Mouse (Mus musculus) midbrain, embryonic 11.5 days (tissue): ENCODE results near the gene Pmvk. TPM values are rescaled to one million over a fixed set of nuclear protein-coding genes. Genes with fewer than 3 reads are reported as not detected.
A peak's percentile ranks its signal among the peaks of the same experiment; 100 is the strongest.
"Not testable (repeated sequence)": the region's sequence is repeated elsewhere in the genome, so short reads cannot be mapped to it uniquely, and the experiment has no call there.

Experiments
- ATAC-seq: fragments of 200-750 bp; cut with Nextera tagmentation; 2 replicates; pipeline ENCODE4 v1.8.0; 2017; ENCODE audit warnings: moderate TSS enrichment, moderate library complexity; ENCODE audit not compliant: low FRiP score
- DNase-seq: peaks from one replicate; pipeline ENCODE4 v3.0.0; 2015; ENCODE audit warnings: low spot score; ENCODE audit errors: missing footprints
- H3K27ac ChIP-seq: fragments of 300-500 bp; sonication (generic); 2 replicates; pipeline ENCODE4 v1.5.1; 2014; ENCODE audit warnings: low read depth, low read length
- H3K27me3 ChIP-seq: fragments of 300-500 bp; sonication (generic); 2 replicates; pipeline ENCODE4 v1.6.1; 2014; ENCODE audit warnings: mild to moderate bottlenecking, low read length, moderate library complexity, mixed read lengths; ENCODE audit not compliant: control insufficient read depth, insufficient read depth
- H3K36me3 ChIP-seq: fragments of 300-500 bp; sonication (generic); 2 replicates; pipeline ENCODE4 v1.6.1; 2014; ENCODE audit warnings: mild to moderate bottlenecking, low read length, moderate library complexity, mixed read lengths; ENCODE audit not compliant: control insufficient read depth, insufficient read depth
- H3K4me1 ChIP-seq: fragments of 300-500 bp; sonication (generic); 2 replicates; pipeline ENCODE4 v1.6.1; 2014; ENCODE audit warnings: low read length; ENCODE audit not compliant: control insufficient read depth, insufficient read depth
- H3K4me2 ChIP-seq: fragments of 300-500 bp; sonication (generic); 2 replicates; pipeline ENCODE4 v1.6.1; 2014; ENCODE audit warnings: mild to moderate bottlenecking, moderate library complexity
- H3K4me3 ChIP-seq: fragments of 300-500 bp; sonication (generic); 2 replicates; pipeline ENCODE4 v1.5.1; 2014; ENCODE audit warnings: low read depth, low read length
- H3K9ac ChIP-seq: fragments of 300-500 bp; sonication (generic); 2 replicates; pipeline ENCODE4 v1.6.1; 2014; ENCODE audit warnings: low read length
- H3K9me3 ChIP-seq: fragments of 300-500 bp; sonication (generic); 2 replicates; pipeline ENCODE4 v1.6.1; 2016; ENCODE audit warnings: low read length; ENCODE audit not compliant: control insufficient read depth
- WGBS: fragments of 180-500 bp; shearing (Covaris S2); extraction: QIAGEN DNeasy Blood & Tissue Kit; methylation state at CpG from one replicate; pipeline ENCODE4 v1.1.7; 2014; 5-methylcytosine and 5-hydroxymethylcytosine counted together
- polyA plus RNA-seq: library from polyadenylated mRNA; unstranded; fragments of >200 nt; fragmentation: Nextera tagmentation; extraction: Ambion mirVana; gene quantifications from 2 replicates; pipeline ENCODE4 v1.2.1, GENCODE M21; 2014

Gene Pmvk
- polyA plus RNA-seq, 1 experiment from 2014 or later, result 69.7 TPM

DNA sequence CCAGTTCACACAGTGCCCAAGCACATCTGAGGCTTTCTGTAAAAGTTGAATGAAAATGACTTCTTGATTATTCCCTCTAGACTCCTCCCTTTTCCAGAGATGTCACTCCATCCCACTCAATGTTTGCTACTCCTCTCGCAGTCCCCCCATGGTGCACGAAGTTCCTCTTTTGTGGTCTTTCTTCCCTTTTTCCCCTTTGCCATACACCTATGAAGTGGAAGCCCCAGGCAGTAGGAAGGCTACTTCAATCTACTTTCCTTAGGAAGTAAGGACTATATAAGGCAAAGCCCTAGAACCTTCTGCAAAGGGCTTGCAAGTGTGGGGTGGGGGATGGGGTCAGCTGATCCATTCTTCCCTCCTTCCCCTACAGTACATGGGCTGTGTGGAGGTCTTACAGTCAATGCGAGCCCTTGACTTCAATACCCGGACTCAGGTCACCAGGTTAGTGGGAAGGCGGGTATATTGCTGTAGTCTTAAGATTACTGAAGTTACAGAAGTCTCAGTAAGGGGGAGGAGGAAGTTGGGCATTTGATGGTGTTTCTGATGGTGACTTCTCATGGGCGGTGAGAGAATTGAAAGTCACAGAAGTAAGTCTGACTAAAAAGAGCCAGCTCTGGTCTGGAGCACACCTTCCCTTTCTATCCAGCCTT, 31.7 kb upstream of the Pmvk start:
- H3K9me3 ChIP-seq, result no peaks in the 10 kb centered on the region
- no peaks in the 10 kb centered on the region for H3K27me3 ChIP-seq
- ATAC-seq, result no peak
- H3K4me2 ChIP-seq, result no peak overlapping the region; the same call in 1 of the 2 replicates
- H3K36me3 ChIP-seq, result no peaks in the 10 kb centered on the region
- H3K27ac ChIP-seq, result no peak overlapping the region
- DNase-seq, result no peak
- H3K4me1 ChIP-seq, result peaks cover 24% of the 10 kb centered on the region
- WGBS, result 73% methylated on average over 6 of the region's 6 CpGs
- H3K4me3 ChIP-seq, result peak overlapping the region; percentile 32; the same call in 1 of the 2 replicates
- H3K9ac ChIP-seq, result no peak overlapping the region

DNA sequence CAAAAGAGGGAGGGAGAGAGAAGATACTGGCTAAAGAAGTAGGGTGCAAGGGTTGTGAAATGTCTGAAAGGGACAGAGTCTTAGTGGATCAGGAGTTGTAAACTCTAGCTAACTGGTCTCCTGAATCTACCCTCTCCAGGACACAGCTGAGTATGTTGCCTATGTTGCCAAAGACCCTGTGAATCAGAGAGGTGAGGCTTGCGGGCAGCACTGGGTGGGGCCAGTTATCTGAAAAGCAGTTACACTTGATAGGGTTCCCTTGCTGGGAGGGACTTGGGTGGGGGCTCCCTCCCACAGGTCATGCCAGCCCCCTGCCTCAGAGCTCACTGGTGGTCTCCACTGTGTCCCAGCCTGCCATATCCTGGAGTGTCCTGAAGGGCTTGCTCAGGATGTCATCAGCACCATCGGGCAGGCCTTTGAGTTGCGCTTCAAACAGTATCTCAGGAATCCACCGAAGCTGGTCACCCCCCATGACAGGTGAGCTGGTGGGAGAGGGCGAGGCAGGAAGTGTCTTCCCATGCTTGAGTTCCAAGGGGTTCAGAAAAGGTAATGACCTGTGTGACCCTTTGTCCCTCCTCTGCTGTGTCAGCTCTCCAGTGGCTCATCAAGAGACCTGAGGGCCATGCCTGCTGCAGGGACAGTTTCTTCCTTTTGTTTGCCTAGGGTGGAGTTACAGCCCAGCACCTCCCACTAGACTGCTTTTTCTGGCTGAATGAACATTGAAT, 29.8 kb upstream of the Pmvk start:
- no peaks in the 10 kb centered on the region for H3K9me3 ChIP-seq
- whole genome bisulfite sequencing, result 91% methylated on average over 5 of the region's 5 CpGs
- DNase-seq (no peak), ATAC-seq (no peak)
- no peak overlapping the region for H3K27ac ChIP-seq
- H3K4me3 ChIP-seq, result no peak overlapping the region
- H3K4me2 ChIP-seq, result no peak overlapping the region
- peaks cover 21% of the 10 kb centered on the region for H3K4me1 ChIP-seq
- no peaks in the 10 kb centered on the region for H3K36me3 ChIP-seq
- H3K9ac ChIP-seq, result no peak overlapping the region
- H3K27me3 ChIP-seq, result no peaks in the 10 kb centered on the region

DNA sequence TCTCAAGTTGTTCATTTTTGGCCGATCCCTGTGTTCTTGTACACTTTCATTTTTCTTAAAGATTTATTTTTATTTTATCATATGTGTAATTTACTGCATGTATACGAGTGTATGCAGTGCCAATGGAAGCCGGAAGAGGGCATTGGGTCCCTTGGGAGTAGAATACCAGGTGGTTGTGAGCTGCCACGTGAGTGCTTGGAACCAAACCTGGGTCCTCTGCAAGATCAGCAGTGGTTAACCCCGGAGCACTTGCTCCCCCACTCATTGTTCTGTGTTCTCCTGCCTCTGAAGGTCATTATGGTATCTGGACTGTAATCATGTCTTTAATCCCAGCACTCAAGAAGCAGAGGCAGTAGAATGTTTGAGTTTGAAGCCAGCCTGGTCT, 29.2 kb upstream of the Pmvk start:
- Histone ChIP-seq H3K27ac (no peak overlapping the region), H3K4me3 (no peak overlapping the region), H3K4me1 (peaks cover 17% of the 10 kb centered on the region), H3K36me3 (no peaks in the 10 kb centered on the region), H3K27me3 (no peaks in the 10 kb centered on the region), H3K9me3 (no peaks in the 10 kb centered on the region), H3K9ac (no peak overlapping the region), H3K4me2 (no peak overlapping the region)
- DNase-seq (no peak), ATAC-seq (no peak)
- 91% methylated on average over 5 of the region's 5 CpGs for WGBS

DNA sequence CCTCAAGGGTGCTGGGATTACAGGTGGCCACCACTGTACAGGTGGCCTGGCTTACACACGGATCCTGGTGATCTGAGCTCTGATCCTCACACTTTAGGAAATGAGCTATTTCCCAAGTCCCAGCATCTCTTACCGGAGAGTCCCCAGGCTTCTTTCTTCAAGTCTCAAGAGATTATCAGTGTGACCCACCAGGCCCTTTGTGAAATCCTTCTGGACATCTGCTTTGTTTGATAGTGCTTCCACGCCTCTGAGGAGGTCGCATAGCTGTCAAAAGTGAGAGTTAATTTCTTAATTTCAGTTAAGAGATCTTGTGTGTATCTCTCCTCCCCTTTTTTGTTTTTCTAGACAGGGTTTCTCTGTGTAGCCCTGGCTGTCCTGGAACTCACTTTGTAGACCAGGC, 28.5 kb upstream of the Pmvk start:
- Histone ChIP-seq H3K4me2 (no peak overlapping the region), H3K4me3 (no peak overlapping the region), H3K27ac (no peak overlapping the region), H3K9ac (no peak overlapping the region), H3K4me1 (peaks cover 15% of the 10 kb centered on the region), H3K36me3 (no peaks in the 10 kb centered on the region), H3K27me3 (no peaks in the 10 kb centered on the region), H3K9me3 (no peaks in the 10 kb centered on the region)
- ATAC-seq (no peak), DNase-seq (no peak)
- WGBS, result 86% methylated on average over 4 of the region's 4 CpGs

DNA sequence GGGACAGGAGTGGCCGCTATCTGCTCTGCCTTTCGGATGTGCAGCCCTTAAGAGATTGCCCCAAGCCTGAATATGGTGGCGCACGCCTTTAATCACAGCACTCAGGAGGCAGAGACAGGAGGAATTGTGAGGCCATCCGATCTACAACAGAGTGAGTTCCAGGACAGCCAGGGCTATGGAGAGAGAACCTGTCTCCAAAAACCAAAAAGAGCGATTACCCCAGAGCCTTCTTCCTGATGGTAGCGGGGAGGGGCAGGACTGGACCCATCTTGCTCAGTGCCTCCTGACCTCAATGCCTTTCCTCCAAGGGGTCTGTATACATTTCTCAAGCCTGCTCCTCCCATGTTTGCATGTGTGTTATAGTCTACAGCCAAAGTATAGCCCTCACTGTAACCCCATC, 25.3 kb upstream of the Pmvk start:
- not testable (repeated sequence) for H3K9ac ChIP-seq, H3K27me3 ChIP-seq, DNase-seq, H3K9me3 ChIP-seq, H3K27ac ChIP-seq, H3K4me2 ChIP-seq, H3K4me3 ChIP-seq, H3K36me3 ChIP-seq, H3K4me1 ChIP-seq, ATAC-seq
- WGBS, result 91% methylated on average over 6 of the region's 7 CpGs

DNA sequence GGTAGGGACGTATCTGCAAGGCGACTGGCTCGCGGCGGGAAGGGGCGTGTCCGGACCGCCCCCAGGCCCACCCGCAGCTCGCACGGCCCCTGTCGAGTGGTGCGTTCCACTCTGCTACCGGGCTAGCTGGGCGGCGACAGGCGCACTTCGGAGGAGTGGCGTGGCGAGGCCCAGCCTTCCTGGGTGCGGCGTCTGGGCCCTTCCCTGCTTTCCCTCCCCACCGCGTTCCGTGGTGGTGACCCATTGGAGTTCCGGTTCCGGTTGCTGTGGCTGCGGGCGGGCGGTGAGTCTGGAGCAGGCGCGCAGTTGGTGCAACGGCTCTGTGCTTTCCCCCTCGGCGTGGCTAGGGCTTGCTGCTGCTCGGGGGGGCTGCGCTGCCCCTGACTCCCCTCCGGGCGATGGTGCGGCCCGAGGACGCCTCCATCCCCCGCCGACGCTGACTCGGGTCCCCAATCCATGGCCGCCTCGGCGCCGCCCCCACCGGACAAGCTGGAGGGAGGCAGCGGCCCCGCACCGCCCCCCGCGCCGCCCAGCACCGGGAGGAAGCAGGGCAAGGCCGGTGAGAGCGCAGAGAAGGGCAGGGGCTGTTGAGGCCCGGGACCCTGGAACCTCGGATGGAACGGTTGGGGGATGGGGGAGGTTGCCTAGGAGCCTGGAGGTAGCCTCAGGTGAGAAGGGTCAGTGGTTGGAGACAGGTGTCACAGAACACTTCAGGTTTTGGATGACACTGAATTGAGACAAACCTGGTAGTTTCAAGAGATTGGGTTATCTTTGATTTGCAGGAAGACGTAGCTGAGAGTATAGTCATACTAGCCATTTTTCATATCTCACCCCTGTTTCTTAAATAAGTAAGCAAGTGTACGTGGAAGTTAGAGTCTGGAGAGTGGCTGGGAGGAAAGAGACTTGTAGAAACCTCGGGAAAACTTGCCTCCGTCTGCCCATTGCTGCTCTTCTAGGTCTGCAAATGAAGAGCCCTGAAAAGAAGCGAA, 23.9 kb upstream of the Pmvk start, which contains the start of gene Pygo2:
Gene Pygo2, plus strand, starts transcription at position 44 of the 989 bp plus-strand sequence.
- H3K4me2 ChIP-seq, result peak within 1 kb of the TSS; percentile 91
- H3K9me3 ChIP-seq, result no peaks in the 10 kb centered on the region
- ATAC-seq (peak; percentile 97), DNase-seq (peak; percentile 98)
- H3K4me3 ChIP-seq, result peak within 1 kb of the TSS; percentile 95
- H3K9ac ChIP-seq, result peak within 1 kb of the TSS; percentile 95
- no peaks in the 10 kb centered on the region for H3K27me3 ChIP-seq
- peak within 1 kb of the TSS; percentile 74 for H3K27ac ChIP-seq
- 2% methylated on average over 68 of the region's 68 CpGs for WGBS
- H3K4me1 ChIP-seq, result peaks cover 7% of the 10 kb centered on the region
- H3K36me3 ChIP-seq, result peaks cover 6% of the 10 kb centered on the region; the same call in 1 of the 2 replicates

DNA sequence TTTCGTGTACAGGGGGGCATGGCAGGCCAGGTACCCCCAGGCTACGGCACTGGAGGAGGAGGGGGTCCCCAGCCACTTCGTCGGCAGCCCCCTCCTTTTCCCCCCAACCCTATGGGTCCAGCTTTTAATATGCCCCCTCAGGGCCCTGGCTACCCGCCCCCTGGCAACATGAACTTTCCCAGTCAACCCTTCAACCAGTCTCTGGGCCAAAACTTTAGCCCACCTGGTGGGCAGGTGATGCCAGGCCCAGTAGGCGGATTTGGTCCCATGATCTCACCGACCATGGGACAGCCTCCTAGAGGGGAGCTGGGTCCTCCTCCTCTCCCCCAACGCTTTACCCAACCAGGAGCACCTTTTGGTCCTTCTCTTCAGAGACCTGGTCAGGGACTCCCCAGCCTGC, 21.7 kb upstream of the Pmvk start:
- no peaks in the 10 kb centered on the region for H3K27me3 ChIP-seq
- no peaks in the 10 kb centered on the region for H3K9me3 ChIP-seq
- peaks cover 6% of the 10 kb centered on the region; the same call in 1 of the 2 replicates for H3K36me3 ChIP-seq
- no peak overlapping the region for H3K27ac ChIP-seq
- no peak overlapping the region for H3K9ac ChIP-seq
- DNase-seq, result no peak
- H3K4me2 ChIP-seq, result no peak overlapping the region
- no peak for ATAC-seq
- 92% methylated on average over 8 of the region's 8 CpGs for WGBS
- no peak overlapping the region for H3K4me3 ChIP-seq
- H3K4me1 ChIP-seq, result peaks cover 20% of the 10 kb centered on the region

DNA sequence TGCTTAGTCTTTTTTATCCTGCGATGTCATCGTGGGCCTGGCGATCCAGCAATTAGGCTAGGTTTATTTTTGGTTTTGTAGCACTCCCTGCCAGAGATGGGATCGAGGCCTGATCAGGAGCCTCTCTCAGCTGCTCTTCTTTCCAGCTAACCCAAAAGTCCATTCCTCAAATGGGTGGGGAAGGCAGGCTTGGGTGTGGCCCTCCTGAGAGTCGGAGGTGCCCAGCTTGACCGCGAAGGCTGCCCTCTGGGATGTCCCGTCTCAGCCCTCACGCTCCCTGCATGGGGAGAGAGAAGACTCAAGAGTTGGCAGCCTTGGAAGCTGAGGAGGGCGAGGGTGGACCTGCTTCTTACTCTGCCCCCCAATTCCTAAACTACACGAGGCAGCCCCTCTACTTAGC, 19.8 kb upstream of the Pmvk start:
- peaks cover 6% of the 10 kb centered on the region; the same call in 1 of the 2 replicates for H3K36me3 ChIP-seq
- no peak for ATAC-seq
- no peaks in the 10 kb centered on the region for H3K27me3 ChIP-seq
- no peak overlapping the region for H3K9ac ChIP-seq
- H3K9me3 ChIP-seq, result no peaks in the 10 kb centered on the region
- H3K27ac ChIP-seq, result no peak overlapping the region
- H3K4me2 ChIP-seq, result no peak overlapping the region
- WGBS, result 84% methylated on average over 11 of the region's 11 CpGs
- H3K4me3 ChIP-seq, result no peak overlapping the region
- DNase-seq, result no peak
- peaks cover 20% of the 10 kb centered on the region for H3K4me1 ChIP-seq
